Mouse (Mus musculus) thymus, adult 18-20 months (tissue): Measurements from ENCODE around the gene C1qa.

Experiments
- DNase-seq, 2 experiments: peaks; one replicate each; pipeline ENCODE4 v3.0.0; 2022; ENCODE audit warnings: mixed read lengths in 2 of 2

The C1qa gene

GRCm38 (mm10) chr4:136855081-136855480 is 43.5 kb downstream of the C1qa start:
- no peak for DNase-seq

DNA sequence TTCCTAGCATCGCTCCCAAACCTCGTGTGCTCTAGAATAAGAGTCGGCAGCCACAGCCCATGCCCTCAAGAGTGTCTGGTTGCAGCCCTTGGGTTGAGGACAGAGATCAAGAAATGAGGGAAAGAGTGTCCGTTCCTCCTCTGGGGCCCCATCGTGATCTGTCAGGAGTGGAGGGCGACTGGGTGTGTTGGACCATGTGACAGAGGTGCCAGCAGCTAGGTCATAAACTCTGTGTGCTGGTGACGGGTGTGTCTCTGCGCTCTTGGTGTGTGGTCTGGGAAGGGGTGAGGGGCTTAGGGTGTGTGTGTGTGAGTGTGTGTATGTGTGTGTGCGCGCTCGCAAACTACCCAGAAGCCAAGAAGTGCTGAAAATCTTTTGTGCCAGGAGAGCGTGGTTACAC is 45.6 kb downstream of the C1qa start:
- DNase-seq = no peak

GRCm38 (mm10) chr4:136852119-136852518 is 46.5 kb downstream of the C1qa start:
- DNase-seq = no peak

DNA sequence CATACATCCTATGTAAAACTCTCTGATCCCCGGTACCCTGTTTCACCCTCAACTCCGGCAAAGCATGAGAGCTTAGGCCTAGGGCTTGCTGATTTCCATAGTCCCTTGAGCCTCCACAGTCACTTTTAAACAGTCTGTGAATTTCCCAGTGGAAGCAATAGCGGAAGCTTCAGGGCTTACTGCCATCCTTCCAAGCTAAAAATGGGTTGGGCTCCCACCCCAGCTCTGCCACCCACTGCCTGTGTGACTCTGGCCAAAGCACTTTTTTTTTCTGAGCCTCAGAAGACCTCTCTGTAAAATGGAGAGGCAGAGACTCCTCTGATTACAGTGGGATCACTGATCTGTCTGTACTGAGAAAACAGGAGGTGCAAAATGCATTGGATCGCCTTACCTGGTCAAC is 50.0 kb downstream of the C1qa start:
- no peak for DNase-seq

DNA sequence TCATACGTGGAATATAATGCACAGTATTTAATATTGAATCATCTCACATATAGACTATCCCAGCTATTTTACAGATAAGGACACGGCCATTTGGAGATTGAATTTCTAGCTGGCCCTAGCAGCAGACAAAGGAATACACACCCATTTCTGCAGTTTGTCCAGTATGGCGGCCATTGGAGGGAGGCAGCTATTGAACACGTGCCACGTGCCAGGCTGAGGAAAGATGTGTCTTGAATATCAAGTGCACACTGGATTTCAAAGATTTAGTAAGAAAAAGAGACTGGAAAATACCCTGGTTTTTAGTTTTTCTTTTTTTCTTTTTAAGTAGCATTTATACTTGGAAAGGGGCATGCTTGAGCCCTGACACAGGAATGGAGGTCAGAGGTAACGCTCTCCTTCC is 51.4 kb downstream of the C1qa start:
- no peak for DNase-seq
